Mouse (Mus musculus) T-helper 2 cell (primary cell): ENCODE measurements around the gene Mns1.

Source experiments
- in situ Hi-C: fragments of 300-600 bp; cut with MboI, MseI; formaldehyde crosslinking; loops from one replicate; pipeline ENCODE4 v1.15.1; 2025; ENCODE audit warnings: high pct_unique_total_duplicates

Gene Mns1

DNA sequence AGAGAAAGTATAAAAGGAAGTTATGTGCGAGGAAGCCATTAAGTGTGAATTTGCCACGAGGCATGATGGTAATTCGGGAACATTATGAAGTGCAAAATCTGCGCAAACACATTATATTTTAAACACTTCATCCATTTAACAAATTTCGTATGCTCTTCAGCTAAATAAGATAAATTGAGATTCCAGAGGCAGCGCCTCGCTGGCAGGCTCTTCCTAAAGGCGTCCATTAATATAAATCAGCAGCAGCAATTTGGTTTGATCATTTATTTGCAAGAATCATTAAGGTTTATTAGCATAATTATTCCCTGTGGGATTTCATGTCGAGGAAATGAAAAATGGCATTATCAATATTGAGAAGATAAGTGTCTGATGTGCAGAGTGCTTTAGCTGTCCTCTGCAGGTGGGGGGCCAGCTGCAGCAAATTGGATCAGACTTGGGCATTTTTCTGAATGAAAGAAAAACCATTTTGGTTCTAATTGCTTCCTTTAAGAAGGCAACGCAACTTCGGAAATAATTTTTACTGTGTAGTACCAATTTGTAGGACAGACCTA lies 12.4 kb upstream of the Mns1 start:
- in situ Hi-C loops, result loop anchor here (10.0 kb wide), 1 partner anchor 1971 kb away; no protein-coding TSS in a partner anchor

DNA sequence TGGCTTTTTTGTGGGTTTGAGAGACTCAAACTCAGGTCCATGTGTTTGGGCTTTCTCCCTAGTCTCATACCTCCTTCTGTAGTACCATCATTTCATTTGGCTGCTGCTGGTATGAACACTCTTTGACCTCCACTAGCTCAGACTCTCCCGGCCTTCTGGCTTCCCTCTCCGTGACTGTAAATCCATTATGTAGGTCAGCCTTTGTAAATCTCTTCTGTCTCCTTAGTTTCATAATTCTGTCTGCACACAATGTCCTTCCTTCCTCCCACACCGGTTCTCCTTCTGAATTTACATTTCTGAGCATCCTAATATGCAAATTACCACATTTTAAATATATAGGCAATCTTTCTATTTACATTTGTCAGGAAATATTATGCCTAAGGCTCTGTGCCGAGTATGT lies 9.9 kb upstream of the Mns1 start:
- in situ Hi-C loops, result loop anchor here (10.0 kb wide), 1 partner anchor 1973 kb away; no protein-coding TSS in a partner anchor

DNA sequence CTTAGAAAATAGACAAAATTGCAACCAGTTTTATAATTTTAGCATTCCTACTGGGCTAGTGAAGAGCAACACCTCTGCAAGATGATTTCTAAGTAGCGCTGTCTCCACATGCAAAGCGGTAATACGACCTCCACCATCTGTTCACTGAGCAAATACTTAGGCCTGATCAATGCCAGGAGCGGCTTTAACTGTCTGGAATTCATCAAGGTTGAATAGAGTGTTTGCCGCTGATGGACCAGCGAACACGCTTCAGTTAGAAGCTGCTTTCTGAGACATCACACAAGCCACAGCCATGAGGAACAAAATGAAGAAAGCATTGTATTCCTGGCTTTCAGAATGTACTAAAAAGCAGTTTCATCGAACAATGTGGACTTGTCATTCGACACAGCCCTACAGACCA lies 2.9 kb upstream of the Mns1 start:
- in situ Hi-C loops, result no loop called here

DNA sequence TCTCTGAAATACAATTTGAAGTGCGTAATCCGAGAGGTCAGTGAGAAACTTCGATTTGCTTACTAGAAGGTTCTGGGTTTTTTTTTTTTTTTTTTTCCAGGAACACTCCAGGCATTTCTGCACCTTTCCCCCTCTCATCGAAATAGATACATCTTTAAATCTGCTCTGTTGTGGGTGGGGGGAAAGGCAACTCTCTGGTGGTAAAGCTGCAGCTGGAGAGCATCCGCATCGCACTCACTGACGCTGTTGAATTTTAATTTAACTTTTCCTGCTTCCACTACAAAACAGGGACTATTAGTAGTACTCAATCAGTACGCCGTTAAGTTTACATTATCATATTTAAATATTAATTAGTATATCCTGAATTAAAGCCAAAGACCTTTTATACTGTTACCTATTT lies 938 bp downstream of the Mns1 start:
- in situ Hi-C loops, result no loop called here

DNA sequence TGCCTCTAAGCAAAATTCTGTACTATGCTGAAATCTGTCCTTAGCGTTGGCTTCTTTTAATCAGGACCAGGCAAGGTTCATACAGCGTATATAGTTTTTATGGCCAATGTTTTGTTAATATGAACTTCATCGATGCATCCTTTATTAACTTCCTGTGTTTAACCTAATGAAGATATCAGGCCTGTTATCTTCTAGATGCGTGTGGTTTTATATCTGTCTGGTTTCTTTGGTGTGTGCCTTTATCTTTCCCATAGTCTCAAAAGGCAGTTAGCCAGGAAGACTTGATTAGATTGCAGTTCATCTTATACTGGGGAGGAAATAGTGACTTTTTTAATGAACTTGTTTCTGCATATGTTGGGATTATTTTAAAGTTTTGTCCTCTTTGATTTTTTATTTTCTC lies 2.5 kb downstream of the Mns1 start:
- in situ Hi-C loops, result no loop called here

DNA sequence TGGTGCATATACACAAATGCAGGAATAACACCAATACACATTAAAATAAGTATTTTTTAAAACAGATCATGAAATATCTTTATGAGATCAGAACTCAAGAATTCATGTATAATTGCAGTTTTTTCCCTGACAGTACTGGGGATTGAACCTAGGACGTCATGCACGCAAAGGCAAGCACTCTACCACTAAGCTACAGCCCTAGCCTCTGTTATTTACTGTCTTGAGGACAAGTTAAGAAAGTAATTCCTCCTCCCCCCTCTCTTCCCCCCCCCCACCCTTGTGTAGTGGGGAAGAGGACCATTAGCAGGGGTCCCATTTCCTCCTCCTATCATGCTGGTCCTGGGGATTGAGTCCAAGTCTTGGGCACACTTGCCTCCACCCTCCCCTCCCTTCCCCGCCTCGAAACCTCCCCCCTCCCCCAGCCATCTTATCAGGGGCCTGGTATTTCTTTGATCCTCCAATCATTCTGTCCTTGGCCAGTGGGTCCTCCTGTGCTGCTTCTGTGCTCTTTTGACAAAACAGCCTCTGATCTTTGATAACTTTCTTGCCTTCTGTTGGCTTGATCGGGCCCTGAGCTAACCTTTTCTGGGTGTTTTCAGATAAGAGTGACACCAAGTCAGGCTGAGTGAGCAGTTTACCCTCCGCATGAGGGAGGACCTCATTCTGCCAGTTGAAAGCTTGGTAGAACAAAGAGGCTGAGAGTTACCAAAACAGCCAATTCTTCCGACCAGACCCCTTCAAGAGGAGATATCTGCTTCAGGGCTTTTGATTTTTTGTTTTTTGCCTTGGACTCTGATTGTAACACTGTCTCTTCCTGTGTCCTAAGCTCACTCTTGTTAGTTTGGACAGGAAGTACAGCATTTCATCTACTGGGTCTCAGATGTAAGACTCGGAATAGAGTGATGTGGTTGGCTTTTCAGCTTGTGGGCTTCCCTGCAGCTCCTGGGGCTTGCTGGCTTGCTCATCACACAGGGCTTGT lies 3.4 kb downstream of the Mns1 start:
- in situ Hi-C loops, result no loop called here

DNA sequence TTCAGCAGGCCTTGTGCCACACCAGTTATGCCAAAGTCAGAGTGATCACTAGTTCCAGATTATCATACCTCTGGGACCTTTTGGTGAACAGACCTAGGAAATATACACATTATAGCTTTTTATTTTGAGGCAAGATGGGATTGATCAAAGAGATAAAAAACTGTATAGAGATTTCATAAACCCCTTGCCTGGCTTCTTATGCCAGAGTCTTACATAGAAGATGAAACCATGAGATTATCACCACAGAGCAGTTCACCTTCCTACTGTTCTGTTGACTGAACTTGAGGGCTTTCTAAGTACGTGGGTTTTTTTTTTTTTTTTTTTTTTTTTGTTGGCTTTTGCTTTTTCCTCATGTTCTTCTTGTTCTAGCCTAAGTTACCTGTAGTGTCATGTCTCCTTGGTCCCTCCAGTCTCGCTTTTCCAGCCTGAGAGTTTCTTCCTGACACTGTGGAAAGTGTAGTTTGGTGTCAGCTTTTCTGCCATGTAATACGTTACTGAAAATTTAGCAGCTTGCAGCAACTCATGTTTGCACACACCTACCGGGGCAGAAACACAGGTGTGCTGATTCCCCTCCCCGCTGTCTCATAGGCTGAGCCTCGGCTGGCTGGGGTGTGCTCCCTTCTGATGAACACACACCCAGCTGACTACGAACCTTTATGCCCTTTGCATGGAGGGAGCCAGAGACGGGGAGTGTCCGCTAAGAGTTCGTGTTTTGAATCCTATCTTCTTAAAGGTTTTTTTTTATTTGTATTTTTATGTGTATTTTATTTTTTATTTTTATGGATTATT lies 4.3 kb downstream of the Mns1 start:
- in situ Hi-C loops, result no loop called here

DNA sequence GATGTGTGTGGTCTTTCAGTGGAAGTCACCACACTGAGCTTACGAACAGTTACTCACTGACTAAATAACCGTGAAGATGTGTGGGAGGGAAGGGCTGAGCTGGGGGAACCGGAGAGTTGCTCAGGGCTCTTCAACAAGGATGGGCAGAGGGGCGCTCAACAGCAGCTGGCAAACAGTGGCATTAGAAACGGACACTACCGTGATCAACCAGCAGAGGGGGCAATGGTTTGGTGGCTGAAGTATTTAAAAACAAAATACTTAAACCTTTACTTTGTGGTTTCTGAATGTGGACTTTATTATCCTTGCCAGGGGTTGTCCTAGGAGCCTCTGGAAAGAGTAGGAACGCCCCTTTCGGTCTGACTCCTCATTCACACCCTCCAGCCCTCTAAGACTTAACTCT lies 10.2 kb downstream of the Mns1 start:
- in situ Hi-C loops, result no loop called here

DNA sequence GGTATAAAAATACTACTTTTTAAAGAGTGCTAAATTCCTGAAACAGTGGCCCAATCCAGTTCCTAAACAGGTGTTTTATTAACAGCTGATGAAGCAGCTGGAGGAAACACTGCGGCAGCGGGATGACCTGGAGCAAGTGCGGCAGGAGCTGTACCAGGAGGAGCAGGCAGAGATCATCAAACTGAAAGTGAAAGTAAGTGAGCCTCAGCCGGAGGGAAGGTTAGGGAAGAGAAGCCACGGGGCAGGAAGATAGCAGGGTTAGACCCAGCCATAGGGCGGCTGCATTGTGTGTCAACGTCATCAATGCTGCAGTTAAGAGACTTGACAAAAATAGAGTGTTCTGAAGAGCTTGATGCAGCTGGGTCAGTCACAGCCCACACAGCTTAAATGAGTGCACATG lies 11.6 kb downstream of the Mns1 start:
- in situ Hi-C loops, result no loop called here

DNA sequence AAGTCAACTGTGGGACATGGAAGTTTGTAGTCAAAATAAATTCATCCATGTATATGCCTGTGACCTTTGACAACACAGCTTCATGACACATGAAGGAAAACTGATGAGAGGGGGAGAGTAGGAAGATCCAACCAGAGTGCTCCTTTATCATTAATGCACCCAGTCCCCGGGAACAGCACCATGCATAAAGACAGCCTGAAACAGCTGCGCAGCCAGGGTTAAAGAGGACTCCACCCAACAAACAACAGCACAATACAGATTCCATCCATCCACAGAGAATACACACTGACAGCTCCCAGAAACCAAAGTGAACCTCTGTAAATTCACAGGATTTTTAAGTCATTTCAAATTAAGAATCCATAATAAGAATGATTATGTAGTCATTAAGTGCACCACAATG lies 12.0 kb downstream of the Mns1 start:
- in situ Hi-C loops, result loop anchor here (10.0 kb wide), 1 partner anchor 85 kb away; the partner anchor contains the start of gene Rfx7

DNA sequence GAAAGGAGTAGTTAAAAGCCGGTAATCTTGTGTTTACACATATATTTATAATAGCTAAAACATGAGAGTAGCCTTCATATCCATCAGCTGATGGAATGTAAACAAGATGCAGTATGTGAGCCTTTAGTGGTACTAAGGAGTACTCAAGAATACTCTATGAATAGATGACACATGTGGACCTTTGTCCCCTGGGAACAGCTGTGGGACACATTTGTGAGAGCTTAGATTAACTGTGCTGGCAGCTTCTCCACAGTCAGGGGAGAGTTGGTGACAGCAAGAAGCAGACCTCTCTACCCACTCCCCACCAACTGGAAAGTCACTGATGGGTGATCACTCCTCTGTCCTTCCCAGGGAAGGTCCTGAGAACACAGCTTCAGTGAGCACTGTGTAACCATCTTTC lies 12.6 kb downstream of the Mns1 start:
- in situ Hi-C loops, result loop anchor here (10.0 kb wide), 1 partner anchor 84 kb away; the partner anchor contains the start of gene Rfx7

DNA sequence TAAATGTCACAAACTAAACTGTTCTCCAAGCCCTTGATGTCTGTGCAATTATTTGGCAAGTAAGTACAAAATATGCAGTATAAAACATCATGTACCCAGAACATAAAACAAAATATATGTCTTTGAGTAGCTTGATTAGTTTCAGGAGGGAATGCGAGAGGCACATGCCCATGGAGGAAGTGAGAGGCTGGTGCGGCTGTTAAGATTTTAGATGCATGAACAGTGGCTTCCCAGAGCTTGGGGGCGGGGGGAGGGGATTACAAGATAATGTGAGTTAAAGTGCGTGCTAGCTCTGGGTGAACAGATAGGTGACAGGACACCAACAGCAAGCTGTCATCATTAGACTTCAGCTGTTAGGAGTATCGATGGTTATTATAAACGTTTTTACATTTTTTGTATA lies 13.3 kb downstream of the Mns1 start:
- in situ Hi-C loops, result loop anchor here (10.0 kb wide), 1 partner anchor 84 kb away; the partner anchor contains the start of gene Rfx7

DNA sequence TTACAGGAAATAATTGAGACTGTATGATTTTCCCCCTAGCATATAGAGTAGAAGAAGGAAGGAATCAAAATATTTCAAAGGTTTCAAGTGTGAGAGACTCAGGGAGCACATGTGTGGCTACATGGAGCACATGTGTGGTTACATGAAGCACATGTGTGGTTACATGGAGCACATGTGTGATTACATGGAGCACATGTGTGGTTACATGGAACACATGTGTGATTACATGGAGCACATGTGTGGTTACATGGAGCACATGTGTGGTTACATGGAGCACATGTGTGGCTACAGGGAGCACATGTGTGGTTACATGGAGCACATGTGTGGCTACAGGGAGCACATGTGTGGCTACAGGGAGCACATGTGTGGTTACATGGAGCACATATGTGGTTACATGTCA lies 16.5 kb downstream of the Mns1 start:
- in situ Hi-C loops, result loop anchor here (10.0 kb wide), 1 partner anchor 81 kb away; the partner anchor contains the start of gene Rfx7

DNA sequence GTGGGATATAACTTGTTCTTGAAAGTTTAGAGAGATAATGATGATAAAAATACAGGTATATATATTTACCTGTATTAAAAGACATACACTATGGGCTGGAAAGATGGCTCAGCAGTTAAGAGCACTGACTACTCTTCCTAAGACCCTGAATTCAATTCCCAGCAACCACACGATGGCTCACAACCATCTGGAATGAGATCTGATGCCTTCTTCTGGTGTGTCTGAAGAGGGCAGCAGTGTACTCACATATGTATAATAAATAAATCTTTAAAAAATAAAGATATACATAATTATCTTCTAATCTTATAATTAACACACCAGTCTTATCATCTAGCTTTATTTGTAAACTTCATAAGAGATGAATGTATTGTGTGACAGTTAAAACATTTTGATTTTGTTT lies 18.6 kb downstream of the Mns1 start:
- in situ Hi-C loops, result loop anchor here (10.0 kb wide), 1 partner anchor 78 kb away; the partner anchor contains the start of gene Rfx7

DNA sequence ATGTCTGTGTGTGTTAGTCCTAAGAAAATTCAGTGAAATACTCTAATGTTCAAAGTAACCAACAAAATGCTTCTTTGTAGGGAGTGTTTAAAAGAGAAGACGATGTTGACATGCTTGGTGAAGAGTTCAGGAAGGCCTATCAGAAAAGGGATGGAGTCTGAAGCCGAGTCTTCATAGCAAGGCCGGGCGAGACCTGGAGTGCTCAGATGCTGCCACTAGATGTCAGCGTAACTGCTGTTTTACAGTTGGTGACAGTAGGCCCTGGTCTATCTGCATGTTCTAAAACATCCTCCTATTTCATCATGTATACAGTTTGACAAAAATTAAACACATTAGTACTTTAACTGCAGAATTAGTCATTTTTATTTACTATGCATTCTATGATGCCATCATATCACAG lies 20.4 kb downstream of the Mns1 start:
- in situ Hi-C loops, result loop anchor here (10.0 kb wide), 1 partner anchor 77 kb away; the partner anchor contains the start of gene Rfx7

DNA sequence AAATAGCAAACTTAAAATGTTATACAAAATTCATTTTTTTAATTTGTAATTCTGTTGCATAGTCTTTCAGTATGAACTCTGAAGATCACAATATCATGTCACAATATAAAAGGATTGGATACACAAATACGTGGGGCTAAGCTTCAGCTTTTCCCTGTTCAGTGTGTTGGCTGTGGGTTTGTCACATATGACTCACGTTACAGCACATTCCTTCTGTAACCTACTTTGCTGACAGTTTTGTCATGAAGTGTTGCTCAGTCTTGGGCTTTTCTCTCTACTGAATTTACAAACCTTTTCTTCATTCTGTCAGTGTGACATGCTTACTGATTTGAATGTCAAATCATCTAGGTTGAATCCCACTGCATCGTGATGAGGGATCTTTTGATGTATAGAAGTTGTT lies 21.9 kb downstream of the Mns1 start:
- in situ Hi-C loops, result loop anchor here (10.0 kb wide), 1 partner anchor 75 kb away; the partner anchor contains the start of gene Rfx7

DNA sequence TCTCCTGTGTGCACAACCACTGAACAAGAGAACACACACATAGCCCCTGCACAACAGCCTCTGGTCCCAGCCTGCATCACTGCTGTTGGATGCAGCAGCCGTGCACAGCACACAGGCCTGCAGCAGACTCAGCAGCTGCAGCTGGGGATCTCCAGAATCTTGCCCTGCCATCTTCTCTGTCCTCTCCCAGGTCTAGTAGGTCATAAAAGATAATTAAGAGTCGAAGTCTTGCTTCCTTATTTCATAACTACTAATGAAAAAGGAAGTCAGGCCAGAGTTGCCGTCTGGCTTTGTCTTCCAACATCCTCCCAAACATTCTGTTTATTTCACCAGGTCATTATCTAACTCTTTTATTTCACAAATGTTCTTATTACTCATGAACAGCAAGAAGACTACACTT lies 23.0 kb downstream of the Mns1 start:
- in situ Hi-C loops, result no loop called here

DNA sequence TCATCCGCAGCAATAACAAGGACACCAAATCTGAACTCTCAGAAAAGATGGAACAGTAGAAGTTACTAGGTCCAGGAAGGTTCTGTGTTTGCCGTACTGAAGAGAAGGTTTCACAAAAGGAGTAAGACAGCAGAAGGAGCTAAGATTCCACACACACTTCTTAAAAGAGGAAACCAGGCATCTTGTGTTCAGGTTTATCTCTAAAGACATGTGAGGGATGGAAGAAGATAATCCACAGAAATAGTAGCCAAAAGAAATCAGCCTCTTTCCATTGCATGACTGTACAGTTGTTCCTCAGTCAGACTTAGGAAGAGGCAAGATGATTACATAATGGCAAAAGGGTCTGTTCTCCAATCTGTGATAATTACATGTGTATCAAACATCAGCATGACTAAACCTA lies 24.6 kb downstream of the Mns1 start:
- in situ Hi-C loops, result no loop called here

DNA sequence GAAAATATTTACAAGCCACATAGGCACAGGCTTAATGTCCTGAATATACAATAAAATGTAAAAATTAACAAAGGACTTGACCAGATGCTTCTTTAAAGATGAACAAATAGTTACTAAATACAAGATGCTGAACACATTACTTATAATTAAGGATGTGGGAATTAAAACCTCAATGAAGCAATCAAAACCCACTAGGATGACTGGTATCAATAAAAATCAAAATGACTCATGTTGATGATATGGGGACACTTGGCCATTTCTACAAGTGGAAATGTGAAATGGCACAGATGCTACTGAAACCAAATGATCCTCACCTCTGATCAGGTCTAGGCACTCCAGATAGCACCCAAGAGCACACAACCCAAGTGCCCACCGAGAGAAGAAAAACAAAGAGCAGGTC lies 27.0 kb downstream of the Mns1 start:
- in situ Hi-C loops, result no loop called here

DNA sequence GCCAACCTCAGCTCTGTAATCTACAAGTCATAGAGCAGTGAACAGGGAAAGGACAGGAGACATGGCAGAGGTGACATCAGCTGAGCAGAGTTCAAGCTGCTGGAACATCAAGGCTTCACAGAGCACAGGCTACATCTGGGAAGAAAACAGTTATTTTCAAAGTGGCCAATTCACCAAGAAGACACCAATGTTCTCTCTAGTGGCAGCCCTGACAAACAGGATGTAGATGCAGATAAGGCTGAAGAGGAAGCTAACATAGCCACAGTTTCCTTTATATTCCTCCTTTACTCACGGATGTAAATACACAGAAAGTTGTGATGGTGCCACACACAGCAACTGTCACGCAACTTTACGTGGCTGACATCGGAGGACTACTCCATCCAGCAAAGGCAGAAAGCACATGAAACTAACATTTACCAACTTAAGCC lies 28.0 kb downstream of the Mns1 start:
- in situ Hi-C loops, result no loop called here

DNA sequence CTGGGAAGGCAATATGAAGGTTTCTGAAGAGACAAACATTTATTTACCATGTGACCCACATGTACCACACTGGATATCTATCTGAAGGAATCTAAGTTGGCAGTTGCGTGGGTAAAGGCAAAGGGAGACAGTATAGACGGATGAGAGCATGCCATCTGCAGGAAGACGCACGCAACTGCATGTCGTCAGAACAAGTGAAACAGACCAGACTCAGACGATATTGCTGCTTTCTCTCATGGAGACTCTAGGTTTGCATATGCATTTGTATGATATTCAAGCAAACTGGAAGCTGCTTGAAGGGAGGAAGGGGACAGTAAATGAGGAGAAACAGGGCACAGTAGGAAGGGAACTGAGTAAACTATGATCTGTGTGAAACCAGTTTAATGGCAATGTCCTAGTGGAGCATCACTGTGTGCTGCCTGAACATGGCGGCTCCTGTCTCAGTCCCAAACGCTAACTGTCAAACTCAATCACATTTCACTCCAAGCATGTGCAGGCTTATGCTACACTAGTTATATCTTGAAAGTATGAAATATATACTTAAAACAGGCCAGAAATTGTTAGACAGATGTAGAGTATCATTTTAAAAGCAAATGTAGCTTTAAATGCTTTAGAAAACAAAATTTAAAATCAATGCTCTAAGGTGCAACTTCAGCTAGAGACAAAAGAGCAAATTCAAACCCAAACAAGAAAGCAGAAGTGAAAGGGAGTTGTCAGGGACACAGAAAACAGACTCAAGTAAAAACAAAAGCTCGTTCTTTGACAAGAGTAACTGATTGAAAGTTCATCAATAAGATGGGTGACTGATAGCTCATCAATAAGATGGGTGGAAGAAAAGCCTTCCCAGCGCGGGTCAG lies 30.0 kb downstream of the Mns1 start:
- in situ Hi-C loops, result no loop called here
